Mouse (Mus musculus) brain, embryonic 18.5 days (tissue): ENCODE measurements around the gene Atg101.

Source experiments
- DNase-seq: peaks from one replicate; pipeline ENCODE4 v3.0.0-alpha.2; 2012; ENCODE audit warnings: low read depth, low spot score

Atg101 gene

DNA sequence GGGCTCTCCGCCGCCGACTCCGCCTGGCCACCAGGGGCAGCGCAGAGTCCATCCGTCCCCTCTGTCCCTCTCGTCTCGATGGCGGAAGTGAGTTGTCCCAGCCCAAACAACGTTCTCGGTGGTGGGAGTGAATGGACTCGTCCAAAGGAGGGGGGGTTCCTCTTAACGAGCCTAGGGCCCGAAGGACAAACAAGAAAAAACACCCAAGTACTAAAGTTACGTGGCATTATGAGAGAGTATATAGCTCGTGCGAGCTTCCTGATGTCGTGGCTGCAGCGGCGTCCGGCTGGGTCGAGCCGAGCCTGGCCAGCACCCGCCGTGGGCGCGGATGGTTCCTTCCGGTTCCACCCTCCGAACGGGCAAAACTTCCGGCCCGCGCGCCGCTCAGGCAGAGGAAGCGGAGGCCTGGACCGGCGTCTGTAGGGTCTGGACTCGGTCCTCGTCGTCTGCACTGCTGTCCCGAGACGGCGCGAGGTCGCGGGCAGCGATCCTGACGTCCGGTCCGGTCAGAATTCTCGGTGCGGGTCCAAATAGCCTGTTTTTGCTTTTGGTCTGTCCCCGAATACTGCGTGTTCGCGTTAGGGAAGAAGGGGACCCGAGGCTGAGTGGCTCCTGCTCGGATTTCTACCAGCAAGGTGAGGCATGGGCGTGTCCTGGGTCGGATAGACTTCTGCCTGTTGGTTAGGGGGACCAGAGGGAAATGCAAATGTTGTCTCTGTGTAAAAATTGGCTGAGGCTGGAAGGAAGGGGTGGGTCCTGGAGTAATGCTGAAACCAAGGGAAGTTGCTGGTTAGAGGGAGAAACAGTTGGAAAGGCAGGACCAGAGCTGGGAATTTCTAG is at the start of gene Atg101:
Gene Atg101 (plus strand): TSS at position 362 of the 840 bp plus-strand sequence.
- DNase-seq = peak; percentile 78

DNA sequence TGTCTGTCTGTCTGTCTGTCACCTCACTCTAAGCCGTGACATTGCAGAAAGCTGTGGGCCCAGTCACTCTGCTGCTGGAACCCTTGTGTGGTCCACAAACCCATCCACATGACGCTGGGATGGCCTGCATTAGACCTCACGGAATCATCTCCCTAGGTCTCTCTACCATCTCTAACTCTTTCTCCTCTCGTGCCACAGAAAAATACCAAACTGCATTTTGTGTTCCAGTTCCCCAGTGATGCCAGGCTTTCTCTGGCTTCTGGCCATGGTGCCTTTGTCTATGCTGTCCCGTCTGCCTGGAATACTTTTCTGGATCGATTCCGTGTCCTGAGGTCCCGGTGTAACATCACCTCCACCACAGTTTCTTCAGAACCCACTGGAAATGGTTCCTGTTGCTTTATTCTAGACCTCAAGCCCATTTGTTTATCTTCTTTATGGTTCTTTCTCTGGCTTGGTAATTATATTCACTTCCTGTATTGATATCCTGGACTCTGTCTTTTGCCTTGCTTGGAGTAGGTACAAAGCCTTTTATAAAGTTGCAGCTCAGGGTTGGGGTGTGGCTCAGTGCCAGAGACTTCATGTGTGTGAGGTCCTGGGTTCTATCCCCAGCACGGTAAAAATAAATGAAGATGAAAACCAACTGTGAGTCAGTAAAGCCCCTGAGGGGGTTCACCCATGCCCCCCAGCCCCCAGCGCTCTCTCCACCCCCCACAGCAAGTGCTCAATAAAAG is 49.3 kb upstream of the Atg101 start:
- DNase-seq = no peak

DNA sequence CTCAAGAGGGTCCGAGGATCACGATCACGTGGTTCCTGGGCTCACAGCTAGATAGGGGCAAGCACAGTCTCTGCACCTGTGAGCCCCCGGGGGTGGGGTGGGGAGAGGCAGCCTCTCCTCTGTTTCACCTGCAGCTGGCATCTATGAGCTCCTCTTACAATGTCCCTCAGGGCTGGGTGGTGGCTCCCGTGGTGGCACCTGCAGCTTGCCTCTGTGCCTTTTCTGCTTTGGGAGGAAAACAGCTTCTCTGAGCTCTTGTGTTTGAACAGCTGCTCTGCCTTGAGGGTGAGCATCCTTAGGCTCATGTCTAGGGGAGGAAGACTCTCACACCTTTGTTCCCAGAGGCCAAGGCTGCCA is 48.8 kb upstream of the Atg101 start:
- no peak for DNase-seq

DNA sequence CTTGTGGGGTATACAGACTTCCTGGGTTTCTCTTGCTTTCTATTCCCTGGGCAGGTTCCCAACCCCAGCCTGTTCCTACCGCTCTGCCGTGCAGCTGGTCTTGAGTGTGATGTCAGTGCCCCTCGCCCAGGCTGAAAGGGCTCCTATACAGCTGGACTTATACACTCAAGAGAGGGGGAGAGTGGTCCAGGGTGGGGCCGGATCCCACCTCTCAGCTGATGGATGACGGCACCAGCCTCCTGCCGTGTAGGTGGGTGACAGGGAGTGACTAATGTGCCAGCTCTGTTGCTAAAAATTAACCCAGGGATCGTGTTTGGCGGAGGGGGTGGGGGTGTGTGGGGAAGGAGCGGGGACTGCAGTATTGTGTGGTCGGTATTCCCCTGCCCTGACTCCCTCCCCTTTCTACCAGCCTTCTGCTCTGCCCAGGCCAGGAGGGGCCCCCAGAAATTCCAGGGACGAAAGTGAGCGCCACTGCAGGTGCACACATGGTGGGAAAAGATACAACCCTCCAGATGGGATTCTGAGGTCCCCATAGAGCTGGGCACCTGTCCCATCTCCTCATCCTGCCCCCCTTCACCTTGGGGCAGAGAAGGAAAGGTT is 48.2 kb upstream of the Atg101 start:
- no peak for DNase-seq

DNA sequence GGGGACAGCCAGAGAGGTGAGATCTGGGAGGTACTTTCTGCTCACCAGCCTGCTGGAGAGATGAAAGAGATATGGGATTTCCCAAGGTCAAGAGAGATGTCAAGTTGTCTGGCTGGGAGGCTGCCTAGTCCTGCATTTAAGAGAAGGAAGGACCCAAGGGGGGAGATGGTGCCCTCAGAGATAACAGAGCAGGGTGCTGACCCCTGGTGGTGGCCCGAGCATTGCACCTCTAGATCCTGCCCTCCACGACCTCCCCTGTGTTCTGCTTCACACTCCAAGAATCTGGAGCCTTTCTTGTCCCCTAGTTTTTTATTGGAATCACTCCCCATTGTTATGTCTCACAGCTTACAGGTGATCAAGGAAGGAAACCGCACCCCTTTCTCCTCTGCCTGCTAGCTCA is 47.2 kb upstream of the Atg101 start:
- DNase-seq = no peak

DNA sequence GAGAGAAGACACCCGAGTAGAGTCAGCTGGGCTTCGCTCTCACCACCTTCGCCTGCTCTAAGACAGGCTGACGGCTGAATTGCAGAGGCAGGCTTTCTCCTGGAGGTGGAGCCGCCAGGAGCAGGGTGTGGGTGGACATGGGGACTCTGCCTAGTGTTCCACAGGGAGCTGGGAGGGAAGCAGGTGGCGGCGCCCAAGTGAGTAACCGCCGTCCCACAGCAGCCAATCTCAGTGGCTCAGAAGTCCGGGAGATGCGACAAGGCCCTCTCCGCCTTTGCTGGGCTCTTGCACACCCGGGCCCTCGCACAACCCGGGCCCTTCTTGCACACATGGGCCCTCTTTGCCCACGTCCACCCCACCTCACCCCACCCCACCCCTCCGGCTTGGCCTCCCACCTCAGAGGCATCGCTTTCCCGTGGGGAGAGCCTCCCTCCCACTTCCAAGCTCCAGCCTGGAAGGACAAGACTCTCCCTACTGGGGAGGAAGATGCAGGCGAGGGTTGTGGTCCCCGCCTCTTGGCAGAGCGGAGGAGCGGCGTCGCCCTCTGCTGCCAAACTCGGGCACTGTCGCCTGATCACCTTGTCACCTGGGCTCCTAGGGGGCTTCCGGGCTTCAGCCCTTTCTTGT is 45.1 kb upstream of the Atg101 start:
- DNase-seq = no peak

DNA sequence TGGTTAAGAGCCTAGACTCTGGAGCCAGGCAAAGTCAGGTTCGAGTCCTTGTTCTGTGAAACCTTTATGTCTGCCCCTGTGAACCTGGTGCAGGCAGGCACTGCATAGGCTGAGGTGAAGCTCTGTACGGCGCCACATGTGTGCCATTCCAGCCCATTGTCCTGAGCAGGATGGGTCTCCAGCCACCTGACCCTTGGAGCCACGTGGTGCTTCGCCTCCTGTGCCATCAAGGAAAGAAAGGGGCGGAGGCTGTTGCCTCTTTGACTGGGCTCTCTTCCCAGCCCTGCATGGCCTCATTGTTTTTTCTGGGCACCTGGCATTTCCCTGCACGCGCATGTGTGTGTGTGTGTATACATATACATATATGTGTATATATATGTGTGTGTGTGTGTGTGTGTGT is 44.3 kb upstream of the Atg101 start:
- no peak for DNase-seq

DNA sequence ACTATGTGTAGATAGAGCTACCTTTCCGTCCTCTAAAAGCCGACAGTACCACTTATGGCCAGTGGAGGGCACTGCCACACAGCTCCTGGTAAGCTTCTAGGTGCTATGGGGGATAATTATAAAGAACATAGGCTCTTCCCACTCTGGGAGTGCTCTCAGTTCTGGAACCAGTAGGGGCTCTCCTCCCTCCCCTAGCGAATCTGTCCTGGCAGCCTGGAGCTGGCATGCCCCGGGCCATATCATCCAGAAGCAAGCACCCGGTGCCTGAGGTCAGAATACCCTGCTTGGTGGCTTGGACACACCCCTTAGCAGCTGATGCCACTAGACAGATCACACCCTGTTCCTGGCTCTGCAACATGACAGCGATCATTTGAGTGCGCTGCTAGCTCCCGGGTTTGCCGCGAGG is 43.3 kb upstream of the Atg101 start:
- DNase-seq = peak; percentile 66

DNA sequence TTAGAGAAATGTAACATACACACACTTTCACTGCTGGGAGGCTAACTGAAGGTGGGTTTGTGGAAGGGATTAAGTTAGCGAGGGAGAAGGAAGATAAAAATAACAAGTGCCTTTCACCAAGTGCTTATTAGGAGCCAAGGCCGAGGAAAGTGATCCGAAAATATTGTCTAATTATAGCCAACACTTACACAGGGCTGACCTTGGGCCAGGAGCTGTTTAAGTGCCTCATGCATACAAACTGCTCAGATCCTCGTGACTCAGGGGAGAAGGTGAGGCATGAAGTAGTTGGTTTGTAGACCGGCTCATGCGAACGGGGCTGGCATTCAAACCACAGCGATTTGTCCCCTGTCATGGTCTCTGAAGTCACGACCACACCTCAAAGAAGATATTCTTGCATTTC is 42.8 kb upstream of the Atg101 start:
- no peak for DNase-seq

DNA sequence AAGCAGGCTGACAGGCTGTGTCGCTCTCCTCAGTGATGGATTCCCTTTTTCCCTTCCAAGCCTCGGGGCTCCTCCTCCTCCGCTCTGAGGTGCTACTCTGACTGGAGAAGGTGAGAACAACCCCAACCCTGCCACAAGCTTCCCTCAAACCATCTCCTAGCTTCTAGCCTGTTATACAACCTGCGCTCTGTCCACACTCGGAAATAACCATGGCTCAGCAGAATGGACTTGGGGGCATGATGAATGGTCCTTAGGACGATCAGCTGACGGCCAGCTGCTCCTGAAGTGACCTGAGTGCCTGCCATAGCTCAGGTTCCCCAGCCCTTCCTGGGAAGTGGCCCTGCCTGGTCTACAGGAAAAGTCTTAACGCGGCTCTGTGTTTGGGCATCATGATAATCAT is 42.2 kb upstream of the Atg101 start:
- DNase-seq = no peak

DNA sequence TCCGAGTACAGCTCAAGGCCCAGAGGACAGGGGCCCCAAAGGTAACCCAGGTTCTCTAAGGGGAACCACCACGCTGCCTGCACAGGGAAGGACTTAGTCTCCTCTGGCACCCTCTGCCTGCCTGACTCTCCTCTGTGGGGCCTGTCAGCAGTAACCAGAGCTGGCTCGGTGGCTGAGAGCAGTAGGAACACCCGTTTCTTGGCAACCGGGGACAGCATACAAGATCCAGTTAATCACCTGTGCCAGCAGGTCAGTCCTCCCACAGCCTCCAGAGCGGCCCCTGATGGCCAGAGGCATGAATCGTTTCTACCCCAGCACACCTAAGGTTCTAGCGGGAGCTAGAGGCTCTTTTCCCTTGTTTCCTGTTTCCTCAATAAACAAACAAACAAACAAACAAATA is 41.4 kb upstream of the Atg101 start:
- no peak for DNase-seq

DNA sequence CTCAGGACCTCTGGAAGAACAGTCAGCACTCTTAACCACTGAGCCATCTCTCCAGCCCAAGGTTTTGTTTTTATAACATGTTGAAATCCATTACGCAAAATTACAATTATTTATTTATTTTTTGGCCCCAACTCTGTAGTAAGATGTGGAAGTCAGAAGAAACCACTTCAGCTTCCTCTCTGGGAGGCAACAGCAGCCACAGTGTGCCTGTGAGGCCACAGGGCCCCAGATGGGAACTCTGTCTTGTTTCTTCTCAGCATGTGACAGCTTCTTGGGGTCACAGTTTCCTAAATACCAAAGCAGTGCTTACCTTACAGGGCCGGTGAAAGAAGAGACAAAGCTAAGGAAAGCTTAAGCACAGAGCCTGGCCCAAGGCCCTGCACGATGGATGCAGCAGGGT is 40.1 kb upstream of the Atg101 start:
- DNase-seq = no peak

DNA sequence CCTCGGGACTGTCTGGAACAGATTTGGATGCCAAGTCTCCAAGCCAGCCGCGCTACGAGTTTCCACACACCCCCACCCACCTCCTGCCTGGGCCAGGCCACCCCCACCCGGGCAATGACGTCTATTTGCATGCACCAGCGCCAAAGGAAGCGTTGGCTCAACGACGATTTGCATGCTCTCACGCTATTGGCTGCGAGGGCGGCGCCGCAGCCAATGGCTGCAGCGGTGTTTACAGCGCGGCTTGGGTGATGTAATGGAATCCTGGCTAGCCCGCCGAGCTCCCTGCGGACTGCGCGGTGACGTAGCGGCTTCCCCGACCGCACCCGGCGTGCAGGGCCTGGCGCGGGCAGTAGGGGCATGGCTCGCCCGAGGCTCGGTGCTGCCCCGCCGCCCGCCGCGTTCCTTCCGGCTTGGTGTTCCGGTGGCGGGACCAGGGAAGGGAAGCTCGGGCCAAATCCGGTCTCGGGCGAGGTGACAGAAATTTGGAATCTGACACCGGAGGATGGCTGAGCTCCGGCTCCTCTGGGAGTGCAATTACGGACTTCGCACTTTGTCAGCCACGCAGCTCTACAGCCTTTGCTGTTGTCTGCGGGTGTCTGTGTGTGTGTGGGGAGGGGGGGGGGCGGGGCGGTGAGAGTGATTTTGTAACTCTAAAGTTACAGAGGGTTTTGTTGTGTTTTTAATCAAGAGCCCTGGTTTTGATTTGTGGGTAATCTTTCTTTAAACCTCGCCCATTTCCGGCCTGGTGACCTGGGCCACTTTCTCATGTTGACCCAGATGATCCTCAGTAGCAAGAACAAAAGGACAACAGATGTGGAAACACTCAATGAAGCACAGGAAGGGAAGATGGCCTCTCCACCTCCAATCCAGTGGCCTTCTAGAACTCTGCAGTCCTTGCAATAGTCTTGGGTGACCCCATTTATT is 37.6 kb upstream of the Atg101 start:
- DNase-seq = peak; percentile 92

DNA sequence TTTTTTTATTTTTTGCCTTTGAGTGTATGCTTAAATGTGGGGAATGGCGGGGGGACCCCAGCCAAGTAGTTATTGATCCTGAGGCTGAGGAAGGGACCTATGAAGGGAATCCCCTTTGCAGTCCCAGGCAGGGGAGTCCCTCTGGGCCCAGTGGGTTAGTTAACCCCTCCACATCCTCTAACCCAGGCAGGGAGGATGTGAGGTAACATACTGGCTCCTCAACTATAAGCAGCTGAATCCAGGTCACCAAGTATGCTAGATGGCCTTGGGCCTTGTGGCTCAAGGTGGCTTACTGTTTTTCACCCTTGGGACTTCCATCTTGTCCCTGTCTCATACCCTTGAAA is 36.9 kb upstream of the Atg101 start:
- DNase-seq = no peak

DNA sequence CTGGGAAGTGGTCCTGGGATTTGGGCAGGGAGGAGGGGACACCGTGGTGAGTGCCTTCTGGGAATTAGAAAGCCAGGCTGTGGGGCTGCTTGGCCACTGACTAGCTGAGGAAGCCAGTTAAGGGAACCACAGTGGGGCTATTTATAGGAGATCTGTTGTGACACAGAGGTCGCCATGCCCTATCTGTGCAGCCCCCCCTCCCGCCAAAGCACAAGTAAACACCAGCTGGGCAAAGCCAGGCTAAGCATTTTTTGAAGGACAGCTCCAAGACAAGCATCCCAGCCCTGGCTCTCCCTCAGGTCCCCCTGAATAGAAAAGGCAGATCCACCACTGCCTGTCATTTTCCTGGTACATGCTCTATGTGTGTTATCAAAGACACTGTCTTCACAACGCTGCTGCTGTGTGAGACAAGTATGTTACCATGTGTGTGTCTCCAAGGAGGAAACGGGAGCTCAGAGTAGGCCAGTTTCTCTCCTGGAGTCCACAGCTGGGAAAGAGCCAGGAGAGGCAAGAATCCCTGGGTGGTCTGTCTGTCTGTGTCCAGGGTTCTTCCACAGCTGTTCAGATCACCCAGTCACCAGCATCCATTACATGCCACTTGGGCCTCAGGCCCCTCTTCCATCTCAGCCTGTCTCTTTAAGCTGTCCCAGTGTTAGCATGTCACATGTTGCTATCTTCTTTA is 35.9 kb upstream of the Atg101 start:
- DNase-seq = no peak

DNA sequence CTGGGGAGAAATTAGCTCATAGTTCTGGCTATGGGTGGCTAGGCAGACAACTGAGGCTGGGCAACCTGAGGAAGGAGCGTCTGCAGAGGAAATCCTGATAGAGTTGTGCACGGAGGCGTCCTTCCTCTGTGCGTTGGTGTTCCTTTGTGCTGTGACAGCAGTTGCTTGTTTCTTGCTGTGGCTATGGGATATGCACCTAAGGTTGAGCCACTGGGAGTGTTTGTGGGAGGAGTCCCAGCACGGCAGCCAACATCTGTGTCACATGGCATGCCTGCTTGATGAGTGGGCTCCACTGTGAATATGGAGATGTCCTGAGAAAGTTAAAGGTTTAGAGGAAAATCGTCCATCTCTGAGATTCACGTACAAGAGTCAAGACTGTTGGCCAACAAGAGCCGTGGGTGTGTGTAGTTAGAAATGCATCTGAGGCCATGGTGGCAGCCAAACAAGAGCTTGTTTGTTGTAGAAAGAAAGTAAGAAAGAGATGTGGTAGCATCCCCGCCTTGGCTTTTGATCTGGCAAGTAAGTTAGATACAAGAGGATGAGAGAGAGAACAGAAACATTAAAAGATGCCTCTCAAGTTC is 33.8 kb upstream of the Atg101 start:
- no peak for DNase-seq

DNA sequence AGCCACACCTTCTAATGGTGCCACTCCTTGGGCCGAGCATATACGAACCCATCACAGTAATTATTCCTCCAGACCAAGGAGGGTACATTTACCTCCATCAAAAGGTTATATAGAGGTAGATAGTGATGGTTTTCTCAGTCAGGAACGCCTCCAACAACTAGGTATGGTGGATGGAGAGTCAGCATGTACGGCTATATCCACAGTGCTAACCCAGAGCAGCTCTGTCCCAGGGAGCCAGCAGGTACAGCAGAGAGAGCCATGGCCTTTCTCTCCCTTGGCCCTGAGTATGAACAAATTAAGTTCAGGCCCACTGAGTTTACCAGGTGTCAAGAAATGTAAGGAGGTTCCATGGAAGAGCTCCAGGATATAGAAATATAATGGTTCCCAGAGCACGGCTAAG is 32.1 kb upstream of the Atg101 start:
- DNase-seq = no peak

DNA sequence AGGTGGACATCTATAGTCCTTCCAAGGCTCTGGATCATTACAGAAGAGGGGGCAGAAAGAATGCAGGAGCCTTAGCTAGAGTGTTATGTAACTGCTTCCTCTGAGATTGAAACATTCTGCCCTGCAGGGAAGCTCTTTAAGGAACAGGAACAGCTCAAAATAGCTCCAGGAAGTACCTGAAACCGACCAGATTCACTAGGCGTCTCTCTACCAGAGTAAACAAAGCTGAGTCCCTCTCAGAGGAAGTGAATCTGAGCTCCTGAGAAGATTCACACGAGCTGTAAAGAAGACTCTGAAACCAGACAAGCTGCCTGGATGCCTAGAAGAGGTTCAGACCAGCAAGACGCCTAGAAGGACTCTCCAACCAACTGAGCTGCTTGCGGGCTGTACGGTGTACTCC is 31.5 kb upstream of the Atg101 start:
- no peak for DNase-seq

DNA sequence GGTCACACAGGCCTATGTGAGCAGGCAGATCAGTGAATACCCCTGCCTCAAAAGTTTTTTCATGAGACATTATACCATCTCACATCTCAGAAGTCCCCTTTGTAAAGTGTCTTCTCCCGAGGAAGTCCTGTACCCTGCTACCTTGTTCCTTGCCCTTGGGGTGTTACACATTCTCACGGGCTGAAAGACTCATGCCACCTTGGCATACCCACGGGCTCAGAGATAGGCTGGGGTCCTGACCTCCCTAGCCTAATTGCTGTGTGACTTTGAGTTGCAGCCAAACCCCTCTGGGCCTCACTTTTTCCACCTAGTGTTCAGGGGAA is 30.5 kb upstream of the Atg101 start:
- no peak for DNase-seq

DNA sequence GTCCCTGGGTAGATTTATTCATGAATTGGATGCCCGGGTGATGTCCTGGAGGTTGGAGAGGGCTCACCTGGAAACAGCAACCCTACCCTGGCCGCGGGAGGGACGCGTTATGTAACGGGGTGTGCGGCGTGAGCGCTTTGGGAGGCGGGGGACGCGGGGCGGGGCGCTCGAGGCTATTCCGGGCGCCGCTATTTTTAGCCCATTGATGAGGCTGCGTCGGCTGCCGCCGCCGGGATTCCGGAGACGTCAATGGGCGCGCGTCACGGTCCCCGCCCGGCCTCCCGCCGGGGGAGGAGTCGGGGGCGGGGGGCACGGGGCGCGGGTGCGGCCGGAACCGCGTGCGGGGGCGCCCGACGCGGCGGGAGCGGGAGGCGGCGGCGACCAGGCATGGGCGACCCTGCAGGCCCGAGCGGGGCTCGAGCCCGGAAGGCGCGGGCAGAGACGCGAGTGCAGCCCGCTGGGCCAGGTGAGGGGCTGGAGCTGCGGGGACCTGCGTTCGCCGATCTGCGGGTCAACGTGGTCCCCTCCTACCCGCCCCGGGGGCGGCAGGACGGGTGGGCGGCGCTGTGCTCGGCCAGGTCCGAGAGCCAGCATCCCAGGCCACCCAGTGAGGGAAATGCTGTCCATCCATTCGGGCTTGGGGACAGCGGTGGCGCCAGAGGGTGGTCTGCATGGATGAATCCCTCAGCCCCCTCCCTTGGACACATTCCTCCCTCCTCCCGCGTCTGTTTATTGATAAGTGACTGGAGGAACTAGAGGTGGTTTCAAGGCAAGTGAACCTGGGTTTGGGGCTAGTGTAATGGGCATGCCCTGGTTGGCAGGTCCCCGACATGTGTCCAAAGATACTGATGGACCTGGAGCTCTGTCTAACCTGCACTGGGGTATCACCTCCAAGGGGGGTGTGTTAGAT is 29.9 kb upstream of the Atg101 start, which contains the start of gene Nr4a1:
Gene Nr4a1 (plus strand): TSS at position 384 of the 910 bp plus-strand sequence.
- no peak for DNase-seq
